Mouse (Mus musculus) duodenum, adult 2 months (tissue): Measurements from ENCODE around the gene Tcte1. TPM values are rescaled to one million over a fixed set of nuclear protein-coding genes. Genes with fewer than 3 reads are reported as not detected.

Experiments
- polyA plus RNA-seq: library from polyadenylated mRNA; depleted of rRNA; stranded (reverse); fragments of >200 nt; gene quantifications from 2 replicates; pipeline ENCODE4 v1.2.3, GENCODE M21; 2012; ENCODE audit warnings: low replicate concordance; rRNA removed

Tcte1 gene
- 0.05 TPM in 1 of 2 replicates, not detected in the other for polyA plus RNA-seq

DNA sequence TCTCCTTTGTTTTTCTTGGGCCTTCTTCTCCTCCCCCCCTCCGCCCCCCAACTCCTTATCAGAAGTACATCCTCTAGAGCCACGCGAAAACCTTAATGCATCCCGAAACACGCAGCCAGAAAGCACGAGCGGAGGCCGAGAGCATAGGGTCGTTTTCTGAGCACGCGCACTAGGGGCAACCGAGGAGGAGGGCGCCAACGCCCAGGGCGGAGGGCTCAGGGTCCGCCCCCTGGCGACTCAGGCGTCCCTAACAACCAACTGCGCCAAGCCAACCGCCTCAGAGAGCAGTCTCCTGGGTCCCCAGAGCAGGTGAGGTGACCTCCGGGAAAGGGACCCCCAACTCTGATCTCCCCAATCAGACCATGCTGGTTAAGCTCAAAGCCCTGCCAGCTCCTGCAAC, at the start of gene Tcte1:
TSS of gene Tcte1 (plus strand) at position 172 of the 400 bp plus-strand sequence.

DNA sequence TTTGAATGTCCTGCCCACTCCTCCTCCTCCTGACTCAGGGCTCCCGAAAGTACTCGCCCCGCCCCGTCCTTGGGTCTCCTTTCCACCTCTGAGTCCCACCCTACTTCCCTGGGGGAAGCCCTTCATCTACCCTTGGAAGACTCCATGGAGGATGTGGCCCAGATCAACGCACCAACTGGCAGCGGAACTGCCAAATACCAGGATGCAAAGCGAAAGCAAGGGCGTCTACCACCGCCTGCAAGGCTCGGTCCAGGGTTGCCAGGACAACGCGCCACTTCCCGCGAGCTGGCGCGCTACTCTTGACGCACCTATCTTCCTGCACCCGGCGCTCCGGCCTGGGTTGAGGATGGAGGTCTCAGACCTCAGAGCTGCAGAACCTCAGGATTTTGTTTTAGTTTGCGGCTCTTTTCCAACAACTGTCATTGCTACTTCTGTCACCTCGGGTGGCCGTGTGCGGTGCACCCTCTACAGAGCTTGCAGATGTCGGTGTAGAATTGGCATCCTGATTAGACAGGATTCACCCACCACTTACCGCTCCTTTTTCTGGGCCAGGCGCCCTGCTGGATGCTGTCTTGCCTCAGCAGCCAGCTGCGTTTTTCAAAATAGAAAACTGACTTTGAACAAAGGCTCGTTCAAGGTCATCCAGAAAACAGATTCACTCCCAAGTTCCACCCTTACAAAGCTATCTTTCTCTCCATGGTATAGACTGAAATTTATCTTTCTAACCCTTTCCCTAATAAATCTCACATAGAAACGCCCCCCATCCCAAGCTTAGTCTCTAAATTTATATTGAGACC, 48.4 kb upstream of the Tcte1 start, which contains the start of gene Spats1:
TSS of gene Spats1 (minus strand) at position 747 of the 797 bp plus-strand sequence.

DNA sequence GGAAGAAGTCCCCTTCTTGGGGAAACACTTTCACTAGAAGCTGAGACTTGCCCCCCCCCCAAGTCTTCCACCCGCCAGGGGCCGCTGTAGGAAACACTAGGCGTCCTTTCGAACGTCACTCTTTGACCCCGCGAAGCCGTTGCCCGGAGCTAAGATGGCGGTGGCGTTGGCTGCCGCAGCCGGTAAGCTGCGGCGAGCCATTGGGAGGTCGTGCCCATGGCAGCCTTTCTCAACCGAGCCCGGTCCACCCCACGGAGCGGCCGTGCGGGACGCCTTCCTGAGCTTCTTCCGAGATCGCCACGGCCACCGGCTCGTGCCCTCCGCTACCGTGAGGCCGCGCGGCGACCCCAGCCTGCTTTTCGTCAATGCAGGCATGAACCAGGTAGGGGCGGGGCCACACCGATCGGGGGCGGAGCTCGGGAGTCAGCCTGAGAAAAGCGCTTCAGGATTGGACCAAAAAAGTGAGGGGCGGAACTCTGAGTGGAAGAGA, 16.5 kb upstream of the Tcte1 start, which contains the start of gene Aars2:
TSS of gene Aars2 (plus strand) at position 142 of the 490 bp plus-strand sequence.

DNA sequence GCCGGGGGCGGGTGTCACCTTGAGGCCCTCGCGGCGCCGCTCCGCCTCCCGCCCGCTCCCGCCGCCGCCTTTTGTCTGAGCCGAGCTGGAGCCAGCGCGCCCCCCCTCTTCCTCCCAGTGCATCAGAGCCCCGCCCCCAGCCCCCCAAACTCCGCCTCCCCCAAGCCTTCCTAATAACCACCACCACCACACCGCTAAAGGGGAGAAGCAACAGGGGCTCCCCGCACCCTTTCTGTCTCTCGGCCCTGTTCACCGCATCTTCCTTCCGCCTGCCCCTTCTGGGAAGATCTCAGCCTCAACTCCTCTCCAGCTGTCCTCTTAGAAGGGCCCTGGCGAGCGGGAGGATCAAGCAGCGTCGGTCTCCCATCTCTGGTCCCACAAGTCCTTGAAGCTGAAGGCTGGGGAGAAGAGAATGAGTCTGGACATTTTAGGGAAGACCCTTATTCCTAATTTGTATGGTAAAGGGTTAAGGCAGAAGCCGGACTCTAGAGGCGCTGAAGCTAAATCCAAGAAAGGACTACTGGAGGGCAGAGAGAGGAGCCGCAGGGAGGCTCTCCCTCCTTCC, 26.5 kb downstream of the Tcte1 start, which contains the start of gene Tmem151b:
TSS of gene Tmem151b (minus strand) at position 61 of the 565 bp plus-strand sequence.

DNA sequence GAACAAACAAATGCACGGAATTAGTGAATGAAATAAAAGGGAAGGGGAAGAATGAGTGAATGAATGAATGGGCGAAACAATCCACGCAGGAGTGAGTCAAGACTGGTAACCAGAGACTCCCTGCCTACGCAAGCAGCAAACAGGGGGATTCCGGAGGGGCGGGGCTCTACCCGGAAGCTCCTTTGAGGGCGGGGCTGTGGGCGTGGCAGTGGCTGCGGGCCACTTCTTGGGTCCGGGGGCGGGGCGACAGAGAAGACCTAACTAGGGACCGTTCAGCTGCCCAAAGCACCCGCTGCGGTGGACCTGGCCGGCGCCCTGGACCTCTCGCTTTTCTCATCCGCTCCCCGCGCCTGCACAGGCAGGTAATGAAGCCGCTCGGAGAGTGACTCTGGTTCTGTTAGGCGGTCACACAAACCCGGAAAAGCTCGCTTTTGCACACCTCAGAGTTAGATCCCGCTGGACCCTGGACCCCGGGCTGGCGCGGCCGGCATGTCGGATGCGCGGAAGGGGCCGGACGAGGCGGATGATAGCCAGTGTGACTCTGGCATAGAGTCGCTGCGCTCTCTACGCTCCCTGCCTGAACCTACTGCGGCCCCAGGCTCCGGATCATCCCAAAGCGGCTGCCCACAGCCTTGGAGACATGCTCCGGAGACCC, 32.3 kb downstream of the Tcte1 start, which contains the start of gene Nfkbie:
TSS of gene Nfkbie (plus strand) at position 252 of the 655 bp plus-strand sequence.

DNA sequence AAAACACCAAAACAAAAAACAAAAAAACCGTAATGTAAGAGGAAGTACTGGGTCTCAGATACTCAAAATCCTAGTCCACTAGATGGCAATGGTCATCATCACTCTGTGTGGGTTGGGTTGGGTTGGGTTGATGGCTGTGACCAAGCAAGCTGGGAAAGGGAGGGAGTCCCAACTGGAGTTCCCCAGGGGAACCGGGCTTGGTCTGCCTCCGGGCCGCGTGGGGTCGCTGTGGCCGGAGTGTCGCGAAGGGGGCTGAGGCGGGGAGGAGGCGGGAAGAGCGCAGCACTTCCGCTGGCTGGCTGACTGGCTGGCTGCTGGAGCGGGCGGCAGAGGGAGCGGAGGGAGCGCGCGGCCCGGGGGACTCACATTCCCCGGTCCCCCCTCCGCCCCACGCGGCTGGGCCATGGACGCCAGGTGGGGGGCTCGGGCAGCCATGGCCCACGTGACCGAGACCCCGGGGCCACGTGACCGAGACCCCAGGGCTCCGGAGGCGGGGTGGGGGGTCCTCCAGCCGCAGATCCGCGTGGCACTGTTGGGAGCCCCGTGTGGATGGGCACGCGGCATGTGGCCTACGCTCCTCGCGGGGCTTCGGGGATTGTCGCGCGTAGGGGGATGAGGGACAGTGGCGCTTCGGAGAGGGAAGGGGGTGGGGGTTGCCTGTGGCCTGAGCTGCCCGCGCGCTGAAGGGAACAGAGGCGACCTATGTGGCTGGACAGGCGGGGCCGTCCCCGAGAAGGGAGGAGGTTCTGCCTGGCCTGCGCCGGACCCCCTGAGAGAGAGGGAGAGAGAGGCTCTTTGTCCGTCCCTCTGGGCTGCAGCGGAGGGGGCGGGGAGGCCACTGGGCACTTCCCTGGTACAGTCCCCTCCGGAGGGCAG, 40.7 kb downstream of the Tcte1 start, which contains the start of gene Slc35b2:
TSS of gene Slc35b2 (plus strand) at position 220 of the 876 bp plus-strand sequence.

DNA sequence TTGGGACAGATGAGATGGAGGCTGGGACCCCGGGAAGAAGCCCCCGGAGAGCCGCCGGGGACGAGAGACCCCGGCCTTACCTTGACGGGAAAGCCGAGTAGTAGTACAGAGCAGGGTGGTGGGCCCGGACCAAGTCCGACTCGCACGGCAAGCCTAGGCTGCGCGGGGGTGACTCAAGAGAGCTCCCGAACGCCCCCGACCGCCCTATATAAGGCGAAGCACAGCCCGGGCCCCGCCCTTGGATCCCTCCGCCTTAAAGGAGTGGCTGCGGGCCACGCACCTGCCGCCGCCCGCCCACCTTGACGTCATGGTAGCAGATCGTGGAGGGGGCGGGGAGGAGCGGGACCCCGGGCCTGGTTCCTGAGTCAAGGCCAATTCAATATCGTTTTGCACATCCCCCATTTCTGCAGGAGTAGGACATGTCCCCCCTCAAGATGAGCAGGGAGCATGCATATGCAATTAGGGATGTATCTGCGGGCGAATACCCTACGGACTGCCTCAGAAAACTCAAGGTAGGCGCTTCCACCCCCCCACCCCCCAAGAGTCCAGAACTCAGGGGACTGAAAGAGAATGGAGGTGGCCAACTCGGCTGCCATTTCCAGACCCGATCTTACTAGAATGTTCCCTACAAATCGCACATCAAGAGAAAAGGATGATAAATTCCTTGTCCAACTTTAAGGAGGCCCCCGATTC, 50.0 kb downstream of the Tcte1 start, which contains the start of gene Hsp90ab1:
TSS of gene Hsp90ab1 (minus strand) at position 185 of the 693 bp plus-strand sequence.

Other genes starting within 250 kb of the Tcte1 start
- gene Cdc5l, start 89.7 kb upstream of the Tcte1 start, polyA plus RNA-seq, result 2.7 and 2.9 TPM in 2 replicates
- not detected in 2 replicates for gene Spats1, start 48.0 kb upstream of the Tcte1 start, polyA plus RNA-seq
- 12.2 and 18.4 TPM in 2 replicates for gene Aars2, start 16.6 kb upstream of the Tcte1 start, polyA plus RNA-seq
- gene Tmem151b, start 26.2 kb downstream of the Tcte1 start, polyA plus RNA-seq, result 0.51 and 0.83 TPM in 2 replicates
- gene Nfkbie, start 32.3 kb downstream of the Tcte1 start, polyA plus RNA-seq, result 3.2 and 5.3 TPM in 2 replicates
- 88.6 and 143 TPM in 2 replicates for gene Slc35b2, start 40.4 kb downstream of the Tcte1 start, polyA plus RNA-seq
- gene Hsp90ab1, start 49.8 kb downstream of the Tcte1 start, polyA plus RNA-seq, result 91.5 and 112 TPM in 2 replicates
- 32.1 and 59.2 TPM in 2 replicates for gene Slc29a1, start 76.2 kb downstream of the Tcte1 start, polyA plus RNA-seq
- 2.5 and 5.0 TPM in 2 replicates for gene Mymx, start 78.7 kb downstream of the Tcte1 start, polyA plus RNA-seq
- not detected in 2 replicates for gene Capn11, start 135.9 kb downstream of the Tcte1 start, polyA plus RNA-seq
- 151 and 232 TPM in 2 replicates for gene Mrpl14, start 162.9 kb downstream of the Tcte1 start, polyA plus RNA-seq
- gene Tmem63b, start 163.5 kb downstream of the Tcte1 start, polyA plus RNA-seq, result 48.9 and 65.5 TPM in 2 replicates
- not detected in 2 replicates for gene 1600014C23Rik, start 210.4 kb downstream of the Tcte1 start, polyA plus RNA-seq